ENCODE assay signal across 8 mouse cellular contexts in the genomic region with DNA sequence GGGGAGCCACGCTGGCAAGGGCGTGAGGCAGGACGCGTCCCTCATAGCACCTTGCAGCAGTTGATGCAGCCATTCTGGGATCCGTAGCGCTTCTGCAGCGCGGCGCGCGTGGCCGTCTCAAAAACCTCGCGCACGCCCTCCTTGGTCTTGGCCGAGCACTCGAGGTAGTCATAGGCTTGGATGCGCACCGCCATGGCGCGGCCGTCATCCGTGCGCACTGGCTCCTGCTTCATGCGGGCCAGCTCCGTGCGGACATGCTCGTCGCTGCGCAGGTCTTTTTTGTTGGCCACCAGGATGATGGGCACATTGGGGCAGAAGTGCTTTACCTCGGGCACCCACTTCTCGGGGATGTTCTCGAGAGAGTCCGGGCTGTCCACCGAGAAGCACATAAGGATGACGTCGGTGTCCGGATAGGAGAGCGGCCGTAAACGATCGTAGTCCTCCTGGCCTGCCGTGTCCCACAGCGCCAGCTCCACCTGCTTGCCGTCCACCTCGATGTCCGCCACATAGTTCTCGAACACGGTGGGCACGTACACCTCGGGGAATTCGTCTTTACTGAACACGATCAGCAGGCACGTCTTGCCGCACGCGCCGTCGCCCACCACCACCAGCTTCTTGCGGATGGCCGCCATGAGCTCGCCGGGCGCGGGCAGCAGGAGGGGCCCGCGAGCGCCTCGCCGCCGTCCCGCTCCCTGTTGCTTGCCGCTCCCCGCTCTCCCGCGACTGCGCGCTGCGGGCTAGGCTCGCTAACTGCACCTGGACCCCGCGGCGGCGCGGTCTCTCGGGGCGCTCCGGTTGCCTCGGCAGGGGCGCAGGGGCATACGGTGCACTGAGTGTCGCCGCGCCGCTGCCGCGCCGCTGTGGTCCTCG. TPM values are rescaled to one million over a fixed set of nuclear protein-coding genes. Genes with fewer than 3 reads are reported as not detected.
A peak's percentile ranks its signal among the peaks of the same experiment; 100 is the strongest.
DNase-seq lines count a peak whose midpoint lies in the region; ATAC-seq and TF ChIP-seq lines count a peak whose summit lies in the region.

No protein-coding gene starts in this region.

- no peaks in the 10 kb centered on the region for H3K27me3 ChIP-seq in CH12.LX (replicated peaks)
- no peaks in the 10 kb centered on the region for H3K27me3 ChIP-seq in embryonic facial prominence, embryonic 15.5 days
- H3K27me3 ChIP-seq in heart, embryonic 13.5 days (replicated peaks): no peaks in the 10 kb centered on the region
- no peaks in the 10 kb centered on the region for H3K27me3 ChIP-seq in lung, embryonic 14.5 days (ENCODE audit: insufficient read depth, low read length)
- no peaks in the 10 kb centered on the region for H3K27me3 ChIP-seq in neural tube, embryonic 14.5 days (ENCODE audit: control insufficient read depth, insufficient read depth, low read length)

- H3K9ac ChIP-seq in CH12.LX (ENCODE audit: insufficient read depth, low read depth): peak overlapping the region; percentile 96
- peak overlapping the region; percentile 98 for H3K9ac ChIP-seq in embryonic facial prominence, embryonic 15.5 days
- H3K9ac ChIP-seq in heart, embryonic 13.5 days: peak overlapping the region; percentile 95
- H3K9ac ChIP-seq in lung, embryonic 14.5 days: peak overlapping the region; percentile 98
- H3K9ac ChIP-seq in neural tube, embryonic 14.5 days (replicated peaks; ENCODE audit: low read depth, low read length): peak overlapping the region; percentile 93

- no peak for TF ChIP-seq RAD21 in CH12.LX (IDR thresholded peaks at IDR 0.05; ENCODE audit: low read depth, low read length)

- TF ChIP-seq POLR2A in CH12.LX (IDR thresholded peaks at IDR 0.05; ENCODE audit: low read depth, low read length): peak; percentile 48

- peaks cover 0 to 7% of the 10 kb centered on the region in 2 experiments for H3K36me3 ChIP-seq in CH12.LX (replicated peaks in 1 of 2; ENCODE audit: control insufficient read depth in 1 of 2, insufficient read depth in 1 of 2, low read length in 1 of 2)
- H3K36me3 ChIP-seq in embryonic facial prominence, embryonic 15.5 days: no peaks in the 10 kb centered on the region
- no peaks in the 10 kb centered on the region for H3K36me3 ChIP-seq in heart, embryonic 13.5 days
- no peaks in the 10 kb centered on the region for H3K36me3 ChIP-seq in lung, embryonic 14.5 days (ENCODE audit: insufficient read depth)
- no peaks in the 10 kb centered on the region for H3K36me3 ChIP-seq in neural tube, embryonic 14.5 days (ENCODE audit: control insufficient read depth, insufficient read depth, low read length)

- H3K4me1 ChIP-seq in CH12.LX (ENCODE audit: control insufficient read depth in 1 of 2, insufficient read depth in 2 of 2): peaks cover 4 to 36% of the 10 kb centered on the region in 2 experiments
- H3K4me1 ChIP-seq in embryonic facial prominence, embryonic 15.5 days: peaks cover 37% of the 10 kb centered on the region
- H3K4me1 ChIP-seq in heart, embryonic 13.5 days: peaks cover 50% of the 10 kb centered on the region
- H3K4me1 ChIP-seq in lung, embryonic 14.5 days (ENCODE audit: insufficient read depth): peaks cover 22% of the 10 kb centered on the region
- H3K4me1 ChIP-seq in neural tube, embryonic 14.5 days (ENCODE audit: control insufficient read depth, insufficient read depth, low read length): peaks cover 29% of the 10 kb centered on the region; the same call in 1 of the 2 replicates

- peak overlapping the region; percentile 64; the same call in 1 of the 2 replicates for H3K4me2 ChIP-seq in CH12.LX (ENCODE audit: insufficient read depth, low read depth, poor library complexity, severe bottlenecking)
- peak overlapping the region; percentile 77 for H3K4me2 ChIP-seq in embryonic facial prominence, embryonic 15.5 days (replicated peaks)
- peak overlapping the region; percentile 92 for H3K4me2 ChIP-seq in heart, embryonic 13.5 days
- H3K4me2 ChIP-seq in lung, embryonic 14.5 days: peak overlapping the region; percentile 88
- peak overlapping the region; percentile 92 for H3K4me2 ChIP-seq in neural tube, embryonic 14.5 days (ENCODE audit: low read depth, low read length)

- H3K4me3 ChIP-seq in CH12.LX (replicated peaks in 1 of 3; ENCODE audit: low read depth in 2 of 3, low read length in 2 of 3, poor library complexity in 1 of 3): peak overlapping the region; percentile 62 to 98 (median 76)
- peak overlapping the region; percentile 81 for H3K4me3 ChIP-seq in embryonic facial prominence, embryonic 15.5 days (replicated peaks)
- H3K4me3 ChIP-seq in heart, embryonic 13.5 days: peak overlapping the region; percentile 83
- peak overlapping the region; percentile 89 for H3K4me3 ChIP-seq in lung, embryonic 14.5 days (ENCODE audit: low read depth, low read length)
- peak overlapping the region; percentile 76 for H3K4me3 ChIP-seq in neural tube, embryonic 14.5 days (ENCODE audit: low read depth, low read length)

- no peak for TF ChIP-seq EP300 in CH12.LX (IDR thresholded peaks at IDR 0.05; ENCODE audit: low read length)

- in situ Hi-C loops in CH12.LX (cut with MboI; ENCODE audit: low pct_ligation_motif_present, low pct_unique_long_range_greater_than_20kb, low sequenced_read_pairs): no loop called here

- peak overlapping the region; percentile 91 for H3K27ac ChIP-seq in CH12.LX (ENCODE audit: insufficient read depth, low read depth)
- H3K27ac ChIP-seq in embryonic facial prominence, embryonic 15.5 days (replicated peaks): peak overlapping the region; percentile 99
- H3K27ac ChIP-seq in heart, embryonic 13.5 days (replicated peaks): peak overlapping the region; percentile 99
- peak overlapping the region; percentile 100 for H3K27ac ChIP-seq in lung, embryonic 14.5 days (ENCODE audit: low read depth)
- peak overlapping the region; percentile 99 for H3K27ac ChIP-seq in neural tube, embryonic 14.5 days (ENCODE audit: low read depth, low read length)

- TF ChIP-seq CTCF in CH12.LX (conservative IDR thresholded peaks at IDR 0.05 in 1 of 2, IDR thresholded peaks at IDR 0.05 in 1 of 2; ENCODE audit: low read depth in 2 of 2, low read length in 2 of 2): no peak; a peak in 1 of 4 replicates
- TF ChIP-seq CTCF in lung, embryonic 14.5 days (IDR thresholded peaks at IDR 0.05; ENCODE audit: low read depth): no peak

- WGBS in embryonic facial prominence, embryonic 15.5 days: 2% methylated on average over 97 of the region's 99 CpGs
- under 1% methylated on average over 94 of the region's 99 CpGs for WGBS in heart, embryonic 13.5 days
- WGBS in lung, embryonic 14.5 days: under 1% methylated on average over 98 of the region's 99 CpGs
- WGBS in neural tube, embryonic 14.5 days: under 1% methylated on average over 99 of the region's 99 CpGs

- H3K79me2 ChIP-seq in CH12.LX (replicated peaks; ENCODE audit: control insufficient read depth, extremely low read depth, insufficient read depth, poor library complexity, severe bottlenecking): peaks cover 15% of the 10 kb centered on the region

- peak; percentile 58 for ATAC-seq in embryonic facial prominence, embryonic 15.5 days (ENCODE audit: insufficient number of reproducible peaks, low FRiP score, low TSS enrichment, low read depth)
- no peak; the same call in none of the 2 replicates for ATAC-seq in heart, embryonic 13.5 days (ENCODE audit: extremely low read depth, insufficient number of reproducible peaks, low FRiP score, low TSS enrichment)
- ATAC-seq in lung, embryonic 14.5 days (ENCODE audit: insufficient read depth): peak; percentile 15
- ATAC-seq in neural tube, embryonic 14.5 days (ENCODE audit: low read depth): peak; percentile 70

- dilution Hi-C loops in CH12.LX (cut with MboI; ENCODE audit: extremely low pct_ligation_motif_present, extremely low pct_unique_long_range_greater_than_20kb, low sequenced_read_pairs): no loop called here

- DNase-seq in CH12.LX (ENCODE audit: extremely low read depth): peak; percentile 65
- DNase-seq in adrenal gland, postnatal 25 days: peak; percentile 53
- DNase-seq in kidney, postnatal 10 days: peak; percentile 68
- peak; percentile 71 for DNase-seq in lung, embryonic 14.5 days
- DNase-seq in thymus, postnatal 14 days: peak; percentile 48

- H3K9me3 ChIP-seq in CH12.LX (replicated peaks; ENCODE audit: low read length): no peaks in the 10 kb centered on the region
- H3K9me3 ChIP-seq in embryonic facial prominence, embryonic 15.5 days (replicated peaks): no peaks in the 10 kb centered on the region
- no peaks in the 10 kb centered on the region for H3K9me3 ChIP-seq in heart, embryonic 13.5 days
- no peaks in the 10 kb centered on the region for H3K9me3 ChIP-seq in lung, embryonic 14.5 days (ENCODE audit: low read depth, low read length)
- H3K9me3 ChIP-seq in neural tube, embryonic 14.5 days (ENCODE audit: control insufficient read depth, low read length): no peaks in the 10 kb centered on the region

TF ChIP-seq in CH12.LX, 34 proteins besides CTCF, POLR2A, EP300 and RAD21 (continues in another document):
- no peak; the same call in 1 of the 2 replicates for TF ChIP-seq CHD1 (IDR thresholded peaks at IDR 0.05; ENCODE audit: low read depth, low read length)
- peak; percentile 59 for TF ChIP-seq NRF1 (IDR thresholded peaks at IDR 0.05; ENCODE audit: low read depth, low read length)
- TF ChIP-seq CHD2 (IDR thresholded peaks at IDR 0.05; ENCODE audit: low read length): peak; percentile 79
- TF ChIP-seq TCF12 (IDR thresholded peaks at IDR 0.05; ENCODE audit: low read depth, low read length): no peak
- no peak for TF ChIP-seq ZKSCAN1 (IDR thresholded peaks at IDR 0.05; ENCODE audit: borderline replicate concordance, low read depth, low read length)
- peak; percentile 0; the same call in 1 of the 2 replicates for TF ChIP-seq SIN3A (IDR thresholded peaks at IDR 0.05; ENCODE audit: low read length)
- TF ChIP-seq IRF4 (IDR thresholded peaks at IDR 0.05; ENCODE audit: low read depth, low read length): no peak
- no peak; the same call in 1 of the 2 replicates for TF ChIP-seq ZMIZ1 (IDR thresholded peaks at IDR 0.05; ENCODE audit: low read depth, low read length)
- no peak for TF ChIP-seq JUND (conservative IDR thresholded peaks at IDR 0.05; ENCODE audit: low read depth, low read length)
- no peak for TF ChIP-seq ZC3H11A (IDR thresholded peaks at IDR 0.05; ENCODE audit: low read depth, low read length)
- no peak for TF ChIP-seq MAZ (IDR thresholded peaks at IDR 0.05; ENCODE audit: low read depth, low read length)
- TF ChIP-seq E2F4 (IDR thresholded peaks at IDR 0.05; ENCODE audit: insufficient replicate concordance, low read depth, low read length): no peak
- no peak for TF ChIP-seq GABPA (IDR thresholded peaks at IDR 0.05; ENCODE audit: insufficient replicate concordance, low read depth, low read length)

RNA-seq across cellular contexts. Expression of a gene that starts 0.6 kb away (rescaled TPM):
- total RNA-seq in CH12.LX (2012; rRNA removed) (47.5 and 52.9 TPM in 2 replicates), CH12.LX (2014; rRNA removed) (41.8 and 42.1 TPM in 2 replicates)
- polyA plus RNA-seq in CH12.LX (2012; ENCODE audit: insufficient read length, low read depth): 48.6 and 54.1 TPM in 2 replicates
- total RNA-seq in adrenal gland, postnatal 25 days (2021): 182 and 212 TPM in 2 replicates
- 55.3 and 59.5 TPM in 2 replicates for polyA plus RNA-seq in embryonic facial prominence, embryonic 15.5 days (2015; fragmentation: Nextera tagmentation; extraction: Ambion mirVana)
- 31.4 and 33.0 TPM in 2 replicates for polyA plus RNA-seq in heart, embryonic 13.5 days (2015; fragmentation: Nextera tagmentation; extraction: Ambion mirVana)
- 62.4 and 66.5 TPM in 2 replicates for polyA plus RNA-seq in lung, embryonic 14.5 days (2014; fragmentation: Nextera tagmentation; extraction: Ambion mirVana)
- 109 and 116 TPM in 2 replicates for polyA plus RNA-seq in neural tube, embryonic 14.5 days (2014; fragmentation: Nextera tagmentation; extraction: Ambion mirVana)
